Mouse (Mus musculus) heart, embryonic 12.5 days (tissue): ENCODE results near the gene Gm1123. TPM values are rescaled to one million over a fixed set of nuclear protein-coding genes. Genes with fewer than 3 reads are reported as not detected.

Experiments used
- ATAC-seq: fragments of 200-750 bp; cut with Nextera tagmentation; 2 replicates; pipeline ENCODE4 v1.8.0; 2017; ENCODE audit warnings: moderate TSS enrichment, moderate library complexity; ENCODE audit not compliant: insufficient number of reproducible peaks, low FRiP score
- H3K27ac ChIP-seq: fragments of 300-500 bp; sonication (generic); 2 replicates; pipeline ENCODE4 v1.5.1; 2016; ENCODE audit warnings: mild to moderate bottlenecking, moderate library complexity; ENCODE audit not compliant: poor library complexity, severe bottlenecking
- H3K27me3 ChIP-seq: fragments of 300-500 bp; sonication (generic); replicated peaks from 2 replicates; pipeline ENCODE4 v1.6.1; 2016; ENCODE audit warnings: mild to moderate bottlenecking, moderate library complexity
- H3K36me3 ChIP-seq: fragments of 300-500 bp; sonication (generic); 2 replicates; pipeline ENCODE4 v1.6.1; 2016; ENCODE audit warnings: mild to moderate bottlenecking, moderate library complexity
- H3K4me1 ChIP-seq: fragments of 300-500 bp; sonication (generic); replicated peaks from 2 replicates; pipeline ENCODE4 v1.6.1; 2016; ENCODE audit warnings: mild to moderate bottlenecking
- H3K4me2 ChIP-seq: fragments of 300-500 bp; sonication (generic); 2 replicates; pipeline ENCODE4 v1.6.1; 2016; ENCODE audit warnings: mild to moderate bottlenecking, moderate library complexity
- H3K4me3 ChIP-seq: fragments of 300-500 bp; sonication (generic); 2 replicates; pipeline ENCODE4 v1.5.1; 2016; ENCODE audit warnings: mild to moderate bottlenecking
- H3K9ac ChIP-seq: fragments of 300-500 bp; sonication (generic); 2 replicates; pipeline ENCODE4 v1.6.1; 2016; ENCODE audit warnings: mild to moderate bottlenecking, moderate library complexity
- H3K9me3 ChIP-seq: fragments of 300-500 bp; sonication (generic); replicated peaks from 2 replicates; pipeline ENCODE4 v1.6.1; 2016; ENCODE audit warnings: mild to moderate bottlenecking, moderate library complexity
- WGBS: fragments of 180-500 bp; shearing (Covaris S2); methylation state at CpG from one replicate; pipeline ENCODE4 v1.1.7; 2016; 5-methylcytosine and 5-hydroxymethylcytosine counted together
- polyA plus RNA-seq: library from polyadenylated mRNA; unstranded; fragments of >200 nt; fragmentation: Nextera tagmentation; extraction: Ambion mirVana; gene quantifications from 2 replicates; pipeline ENCODE4 v1.2.1, GENCODE M21; 2016

The Gm1123 gene
- polyA plus RNA-seq, 1 experiment from 2014 or later, result 0.14 TPM

GRCm38 (mm10) chr9:99044761-99045160 lies 9.2 kb upstream of the Gm1123 start:
- H3K27ac ChIP-seq, result no peak overlapping the region
- 87% methylated on average over 8 of the region's 8 CpGs for WGBS
- peaks cover 11% of the 10 kb centered on the region for H3K4me1 ChIP-seq
- no peak for ATAC-seq
- no peaks in the 10 kb centered on the region for H3K9me3 ChIP-seq
- H3K4me3 ChIP-seq, result no peak overlapping the region
- no peaks in the 10 kb centered on the region for H3K27me3 ChIP-seq
- H3K36me3 ChIP-seq, result peaks cover 21% of the 10 kb centered on the region
- H3K4me2 ChIP-seq, result no peak overlapping the region
- no peak overlapping the region for H3K9ac ChIP-seq

DNA sequence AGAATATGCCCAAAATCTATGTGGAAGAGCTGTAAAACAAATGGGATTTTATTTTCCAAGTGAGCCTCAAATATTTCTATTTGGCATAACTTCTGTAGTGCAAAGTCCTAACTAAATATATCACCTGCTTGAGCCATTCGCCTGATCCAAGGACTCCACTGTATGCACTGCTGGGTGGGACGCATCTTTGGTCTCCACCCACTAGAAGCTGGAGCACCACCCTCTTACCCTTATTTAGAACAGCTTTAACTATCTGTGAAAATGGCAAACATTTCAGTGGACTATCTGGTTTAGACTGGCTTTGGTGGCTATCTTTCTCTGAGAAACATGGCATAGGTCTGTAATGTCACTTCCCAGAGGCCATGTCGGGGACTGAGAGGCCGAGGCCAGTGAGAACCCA lies 7.1 kb upstream of the Gm1123 start:
- no peaks in the 10 kb centered on the region for H3K9me3 ChIP-seq
- ATAC-seq, result no peak
- no peaks in the 10 kb centered on the region for H3K27me3 ChIP-seq
- H3K4me3 ChIP-seq, result no peak overlapping the region
- H3K27ac ChIP-seq, result no peak overlapping the region
- no peak overlapping the region for H3K4me2 ChIP-seq
- WGBS, result 87% methylated on average over 4 of the region's 4 CpGs
- no peaks in the 10 kb centered on the region for H3K4me1 ChIP-seq
- H3K36me3 ChIP-seq, result peaks cover 30% of the 10 kb centered on the region
- no peak overlapping the region for H3K9ac ChIP-seq

DNA sequence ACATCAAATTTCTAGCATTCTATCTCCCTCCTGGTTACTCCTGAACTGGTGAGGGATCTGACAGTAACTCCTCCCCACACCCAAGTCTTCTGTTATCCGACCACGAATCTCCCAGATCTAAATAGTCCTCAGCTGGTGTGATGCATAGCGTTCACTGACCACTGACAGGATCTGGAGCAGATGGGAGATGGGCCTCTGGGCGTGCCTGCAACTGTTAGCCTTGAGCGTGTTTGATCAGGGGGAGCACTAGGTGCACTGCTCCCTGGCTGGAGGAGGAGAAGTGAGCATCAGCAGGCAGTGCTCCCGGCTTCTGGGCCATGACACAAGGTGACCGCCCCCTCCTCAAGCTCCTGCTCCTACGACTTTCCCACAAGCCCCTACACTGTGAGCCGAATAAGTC lies 6.5 kb upstream of the Gm1123 start:
- Histone ChIP-seq H3K27me3 (no peaks in the 10 kb centered on the region), H3K9me3 (no peaks in the 10 kb centered on the region), H3K4me3 (no peak overlapping the region), H3K4me1 (no peaks in the 10 kb centered on the region), H3K9ac (no peak overlapping the region), H3K27ac (no peak overlapping the region), H3K36me3 (peaks cover 30% of the 10 kb centered on the region), H3K4me2 (no peak overlapping the region)
- WGBS, result 81% methylated on average over 9 of the region's 9 CpGs
- no peak for ATAC-seq

GRCm38 (mm10) chr9:99034111-99034510 lies 1.4 kb downstream of the Gm1123 start:
- Histone ChIP-seq H3K4me2 (no peak overlapping the region), H3K9ac (no peak overlapping the region), H3K4me3 (no peak overlapping the region), H3K27me3 (no peaks in the 10 kb centered on the region), H3K4me1 (no peaks in the 10 kb centered on the region), H3K27ac (no peak overlapping the region), H3K36me3 (peaks cover 3% of the 10 kb centered on the region), H3K9me3 (0 out of 2 replicates have a peak, but pooled peaks cover 2% of the 10 kb centered on the region)
- WGBS, result 91% methylated on average over 8 of the region's 8 CpGs
- ATAC-seq, result no peak

GRCm38 (mm10) chr9:99032031-99032430 lies 3.5 kb downstream of the Gm1123 start:
- Histone ChIP-seq H3K4me1 (no peaks in the 10 kb centered on the region), H3K9me3 (0 out of 2 replicates have a peak, but pooled peaks cover 2% of the 10 kb centered on the region), H3K4me2 (no peak overlapping the region), H3K27me3 (no peaks in the 10 kb centered on the region), H3K4me3 (no peak overlapping the region), H3K27ac (no peak overlapping the region), H3K9ac (no peak overlapping the region), H3K36me3 (no peaks in the 10 kb centered on the region)
- 61% methylated on average over 8 of the region's 8 CpGs for WGBS
- ATAC-seq, result no peak

DNA sequence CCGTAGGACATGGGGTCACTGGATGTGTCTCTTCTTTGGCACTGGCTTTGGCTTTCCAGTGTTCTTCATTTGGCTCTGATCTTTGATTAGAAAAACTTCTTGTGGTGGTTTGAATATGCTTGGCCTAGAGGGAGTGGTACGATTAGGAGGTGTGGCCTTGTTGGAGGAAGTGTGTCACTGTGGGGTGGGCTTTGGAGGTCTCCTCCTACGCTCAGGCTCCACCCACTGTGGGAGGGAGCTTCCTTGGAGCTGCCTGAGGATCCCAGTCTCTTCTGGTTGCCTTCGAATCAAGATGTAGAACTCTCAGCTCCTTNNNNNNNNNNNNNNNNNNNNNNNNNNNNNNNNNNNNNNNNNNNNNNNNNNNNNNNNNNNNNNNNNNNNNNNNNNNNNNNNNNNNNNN lies 13.8 kb downstream of the Gm1123 start:
- ATAC-seq, result no peak
- no peak overlapping the region for H3K4me3 ChIP-seq
- WGBS, result 81% methylated on average over 4 of the region's 4 CpGs
- no peak overlapping the region for H3K4me2 ChIP-seq
- no peaks in the 10 kb centered on the region for H3K27me3 ChIP-seq
- no peaks in the 10 kb centered on the region for H3K9me3 ChIP-seq
- H3K9ac ChIP-seq, result no peak overlapping the region
- H3K4me1 ChIP-seq, result no peaks in the 10 kb centered on the region
- H3K36me3 ChIP-seq, result no peaks in the 10 kb centered on the region
- H3K27ac ChIP-seq, result no peak overlapping the region

GRCm38 (mm10) chr9:99021166-99021565 lies 14.3 kb downstream of the Gm1123 start:
- no peak for ATAC-seq
- WGBS, result 55% methylated on average over 5 of the region's 5 CpGs

GRCm38 (mm10) chr9:99017679-99018078 lies 17.8 kb downstream of the Gm1123 start:
- WGBS, result 74% methylated on average over 6 of the region's 6 CpGs
- no peak for ATAC-seq
- H3K9me3 ChIP-seq, result no peaks in the 10 kb centered on the region

More at GRCm38 (mm10) chr9:99021166-99021565, 14.3 kb downstream of the Gm1123 start:
- Histone ChIP-seq H3K27ac (no peak overlapping the region), H3K4me3 (no peak overlapping the region), H3K4me2 (no peak overlapping the region), H3K9me3 (no peaks in the 10 kb centered on the region), H3K36me3 (no peaks in the 10 kb centered on the region), H3K4me1 (no peaks in the 10 kb centered on the region), H3K27me3 (no peaks in the 10 kb centered on the region), H3K9ac (no peak overlapping the region)

DNA sequence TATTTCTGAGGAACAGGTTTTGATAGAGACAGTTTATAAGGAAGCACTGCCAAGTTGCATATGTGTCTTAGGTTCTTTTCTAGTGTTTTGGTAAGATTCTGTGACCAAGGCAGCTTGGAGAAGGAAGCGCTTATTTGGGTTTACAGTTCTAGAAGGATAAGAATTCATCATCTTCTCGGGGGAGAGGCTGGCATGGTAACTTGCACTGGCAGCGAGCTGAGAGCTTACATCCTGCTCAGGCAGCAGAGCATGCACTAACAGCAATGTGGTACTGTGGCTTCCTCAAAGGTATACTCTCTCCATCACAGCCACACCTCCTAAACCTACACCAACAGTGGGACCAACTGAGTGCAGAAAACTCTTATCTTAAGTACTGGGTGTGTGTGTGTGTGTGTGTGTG lies 18.8 kb downstream of the Gm1123 start:
- ATAC-seq, result no peak
- Histone ChIP-seq H3K4me1 (no peaks in the 10 kb centered on the region), H3K9me3 (no peaks in the 10 kb centered on the region), H3K36me3 (no peaks in the 10 kb centered on the region), H3K27ac (no peak overlapping the region), H3K4me2 (no peak overlapping the region), H3K9ac (no peak overlapping the region), H3K27me3 (no peaks in the 10 kb centered on the region), H3K4me3 (no peak overlapping the region)
- WGBS, result 68% methylated on average over 3 of the region's 3 CpGs

More at GRCm38 (mm10) chr9:99017679-99018078, 17.8 kb downstream of the Gm1123 start:
- H3K4me1 ChIP-seq, result no peaks in the 10 kb centered on the region
- H3K4me3 ChIP-seq, result no peak overlapping the region
- no peak overlapping the region for H3K9ac ChIP-seq
- no peaks in the 10 kb centered on the region for H3K36me3 ChIP-seq
- H3K27me3 ChIP-seq, result no peaks in the 10 kb centered on the region
- no peak overlapping the region for H3K27ac ChIP-seq
- H3K4me2 ChIP-seq, result no peak overlapping the region

GRCm38 (mm10) chr9:99016301-99016700 lies 19.2 kb downstream of the Gm1123 start:
- no peak for ATAC-seq
- no peaks in the 10 kb centered on the region for H3K9me3 ChIP-seq
- H3K27ac ChIP-seq, result no peak overlapping the region
- no peak overlapping the region for H3K4me3 ChIP-seq
- H3K4me2 ChIP-seq, result no peak overlapping the region
- H3K36me3 ChIP-seq, result no peaks in the 10 kb centered on the region
- H3K27me3 ChIP-seq, result no peaks in the 10 kb centered on the region
- H3K4me1 ChIP-seq, result no peaks in the 10 kb centered on the region
- no peak overlapping the region for H3K9ac ChIP-seq
- WGBS, result 74% methylated on average over 3 of the region's 3 CpGs

DNA sequence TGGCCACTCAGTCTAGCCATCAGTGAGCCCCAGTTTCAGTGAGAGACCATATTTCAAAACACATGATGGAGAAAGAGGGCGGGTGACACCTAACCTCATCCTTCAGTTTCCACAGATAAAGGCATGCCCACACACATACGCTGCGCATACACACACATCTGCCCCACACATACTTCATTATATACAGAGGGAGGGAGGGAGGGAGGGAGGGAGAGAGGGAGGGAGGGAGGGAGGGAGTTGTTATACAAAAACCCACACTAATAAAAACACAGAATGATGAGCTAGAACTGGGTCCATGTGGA lies 25.7 kb downstream of the Gm1123 start:
- H3K27ac ChIP-seq, result no peak overlapping the region
- H3K4me1 ChIP-seq, result no peaks in the 10 kb centered on the region
- no peak overlapping the region for H3K4me2 ChIP-seq
- 88% methylated on average over 3 of the region's 3 CpGs for WGBS
- H3K9me3 ChIP-seq, result no peaks in the 10 kb centered on the region
- no peak for ATAC-seq
- no peak overlapping the region for H3K9ac ChIP-seq
- no peaks in the 10 kb centered on the region for H3K27me3 ChIP-seq
- peaks cover 4% of the 10 kb centered on the region for H3K36me3 ChIP-seq
- H3K4me3 ChIP-seq, result no peak overlapping the region

DNA sequence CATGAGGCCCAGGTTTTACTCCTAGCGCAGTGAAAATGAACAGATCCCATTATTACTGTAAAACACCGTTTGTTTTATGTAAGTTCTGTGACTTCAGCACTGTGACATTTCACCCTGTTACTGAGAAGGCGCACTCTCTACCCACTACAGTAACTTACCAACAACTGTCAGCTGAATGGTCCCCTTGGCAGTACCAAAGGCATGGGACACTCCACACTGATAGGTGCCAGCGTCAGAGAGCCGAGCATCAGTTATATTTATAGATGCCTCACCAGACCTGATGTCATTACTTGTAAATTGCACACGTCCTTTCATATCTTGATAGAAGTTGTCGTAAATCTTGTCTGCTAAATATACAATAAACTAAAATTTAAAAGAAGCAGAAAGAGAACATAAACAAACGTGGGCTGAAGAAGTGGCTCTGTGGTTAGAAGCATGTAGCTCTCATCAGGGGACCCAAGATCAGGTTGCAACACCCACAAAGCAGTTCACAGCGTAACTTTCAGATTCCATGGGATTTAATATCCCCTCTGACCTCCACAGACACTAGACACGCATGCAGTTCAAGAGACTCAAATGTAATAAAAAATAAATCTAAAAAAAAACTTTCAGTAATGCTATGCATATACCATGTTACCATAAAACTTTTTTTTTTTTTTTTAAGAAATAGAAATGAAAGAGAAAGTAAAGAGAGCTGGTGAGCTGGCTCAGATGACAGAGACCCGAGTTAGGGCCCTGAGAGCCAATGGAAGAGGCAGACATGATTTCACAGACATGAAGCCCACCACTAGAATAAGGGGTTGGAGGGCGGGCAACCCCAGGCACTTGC lies 26.2 kb downstream of the Gm1123 start:
- no peak overlapping the region for H3K27ac ChIP-seq
- no peaks in the 10 kb centered on the region for H3K27me3 ChIP-seq
- no peaks in the 10 kb centered on the region for H3K4me1 ChIP-seq
- no peak overlapping the region for H3K4me2 ChIP-seq
- no peak overlapping the region for H3K9ac ChIP-seq
- H3K4me3 ChIP-seq, result no peak overlapping the region
- H3K9me3 ChIP-seq, result no peaks in the 10 kb centered on the region
- ATAC-seq, result no peak
- H3K36me3 ChIP-seq, result peaks cover 4% of the 10 kb centered on the region
- 75% methylated on average over 12 of the region's 12 CpGs for WGBS
